Mouse (Mus musculus) stomach, postnatal 0 days (tissue): ENCODE data around the gene Rbm3.

Experiments used
- CTCF ChIP-seq: IDR thresholded peaks from 2 replicates; pipeline ENCODE4 v1.5.1; 2016; ENCODE audit warnings: antibody characterized with exemption, low read depth, mild to moderate bottlenecking, moderate library complexity
- EP300 ChIP-seq: optimal IDR thresholded peaks from 2 replicates; pipeline ENCODE3; 2016; ENCODE audit warnings: antibody characterized with exemption

DNA sequence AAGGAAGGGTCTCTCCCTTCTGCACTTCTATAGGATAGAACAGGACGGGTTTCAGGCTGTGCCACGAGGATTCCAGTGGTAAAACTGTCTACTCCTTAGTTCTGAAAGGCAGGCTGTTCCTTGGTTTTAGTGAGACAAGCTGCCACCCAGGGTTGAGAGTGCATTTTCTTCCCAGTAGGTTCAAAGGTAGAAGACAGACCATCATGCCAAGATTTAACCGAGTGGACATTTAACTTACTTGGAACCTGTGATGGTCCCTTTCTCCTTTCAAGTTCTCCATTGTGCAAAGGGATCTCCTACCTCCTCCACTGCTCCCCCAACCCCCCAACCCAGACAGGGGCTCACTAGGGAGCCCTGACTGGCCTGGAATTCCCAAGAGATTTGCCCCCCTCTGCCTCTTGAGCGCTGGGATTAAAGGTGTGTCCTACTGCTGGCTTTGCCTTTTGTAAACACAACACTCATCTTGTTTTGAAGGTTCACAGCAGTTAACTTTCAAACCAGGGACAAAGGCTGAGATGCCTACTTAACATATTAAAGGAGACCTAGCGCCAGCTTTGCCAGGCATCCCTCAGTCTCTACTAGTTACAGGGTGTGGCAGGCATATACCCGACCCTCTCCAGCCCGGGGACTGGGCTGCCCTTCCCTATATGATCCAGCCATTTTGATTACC lies 37.3 kb upstream of the Rbm3 start:
- TF ChIP-seq CTCF (no peak), EP300 (no peak)
